In genomic region chr19:42538911-42539310, GRCm38 (mm10) we compare ENCODE assay signal across 15 mouse cellular contexts.
"Had no signal": no experiment of that assay in that cellular context is flagged by ENCODE, and none has a peak within 500 bp of the region (broad histone marks: within the 10 kb centered on the region; RNA-seq: fewer than 3 reads in every experiment).

No protein-coding gene starts in this region.

- H3K4me1 ChIP-seq: midbrain, embryonic 15.5 days had no signal

- ATAC-seq: liver, embryonic 12.5 days; midbrain, embryonic 15.5 days had no signal

- H3K27me3 ChIP-seq: limb, embryonic 13.5 days; liver, embryonic 12.5 days; liver, embryonic 15.5 days; midbrain, embryonic 12.5 days; midbrain, embryonic 15.5 days; neural tube, embryonic 15.5 days had no signal

- H3K4me3 ChIP-seq: limb, embryonic 13.5 days; liver, embryonic 12.5 days; liver, embryonic 15.5 days; midbrain, embryonic 12.5 days; midbrain, embryonic 15.5 days; neural tube, embryonic 15.5 days had no signal

- H3K36me3 ChIP-seq: limb, embryonic 13.5 days; liver, embryonic 12.5 days; liver, embryonic 15.5 days; midbrain, embryonic 12.5 days; midbrain, embryonic 15.5 days; neural tube, embryonic 15.5 days had no signal

- H3K27ac ChIP-seq: kidney, postnatal 0 days; liver, embryonic 12.5 days; liver, embryonic 15.5 days; midbrain, embryonic 12.5 days; midbrain, embryonic 15.5 days; neural tube, embryonic 15.5 days; stomach, postnatal 0 days had no signal

- H3K4me2 ChIP-seq: limb, embryonic 13.5 days; liver, embryonic 12.5 days; liver, embryonic 15.5 days; midbrain, embryonic 12.5 days; midbrain, embryonic 15.5 days; neural tube, embryonic 15.5 days had no signal

- H3K9me3 ChIP-seq: limb, embryonic 13.5 days; liver, embryonic 12.5 days; liver, embryonic 15.5 days; midbrain, embryonic 12.5 days; midbrain, embryonic 15.5 days; neural tube, embryonic 15.5 days had no signal

- H3K9ac ChIP-seq: limb, embryonic 13.5 days; liver, embryonic 12.5 days; liver, embryonic 15.5 days; midbrain, embryonic 12.5 days; midbrain, embryonic 15.5 days; neural tube, embryonic 15.5 days had no signal

- DNase-seq: left cerebral cortex, postnatal 4 days; liver; lung, adult 2 months; retina, postnatal 1 day; thymus, adult 2 months; thymus, postnatal 14 days; thymus, postnatal 4 days had no signal
